Mouse (Mus musculus): ENCODE results near the gene Ccl17. TPM values are rescaled to one million over a fixed set of nuclear protein-coding genes. Genes with fewer than 3 reads are reported as not detected.

Ccl17 gene
- total RNA-seq, 2 experiments from 2014 or later = 8.6 to 9.3 TPM

Other genes starting within 250 kb of the Ccl17 start
- gene Rspry1, start 208.5 kb upstream of the Ccl17 start, total RNA-seq (2021) = 10 to 100 TPM; 26.6 to 30.3 TPM
- gene Fam192a, start 208.5 kb upstream of the Ccl17 start, total RNA-seq (2021) = 10 to 100 TPM; 37.2 to 44.9 TPM
- 100 to 1,000 TPM; 157 to 158 TPM for gene Arl2bp, start 143.9 kb upstream of the Ccl17 start, total RNA-seq (2021)
- gene Pllp, start 114.2 kb upstream of the Ccl17 start, total RNA-seq (2021) = 10 to 100 TPM; 37.5 to 40.2 TPM
- gene Ccl22, start 64.9 kb upstream of the Ccl17 start, total RNA-seq (2021) = under 1 TPM in 1 of 2 experiments, not detected in 1; 0.21 TPM
- 100 to 1,000 TPM; 749 to 762 TPM for gene Cx3cl1, start 38.4 kb upstream of the Ccl17 start, total RNA-seq (2021)
- gene Coq9, start 27.9 kb downstream of the Ccl17 start, total RNA-seq (2021) = 10 to 100 TPM; 82.4 to 94.4 TPM
- gene Ciapin1, start 27.9 kb downstream of the Ccl17 start, total RNA-seq (2021) = 10 to 100 TPM; 67.9 to 74.1 TPM
- 10 to 100 TPM; 67.4 to 76.6 TPM for gene Polr2c, start 47.0 kb downstream of the Ccl17 start, total RNA-seq (2021)
- 10 to 100 TPM; 23.2 to 25.6 TPM for gene Dok4, start 65.9 kb downstream of the Ccl17 start, total RNA-seq (2021)
- gene Ccdc102a, start 107.6 kb downstream of the Ccl17 start, total RNA-seq (2021) = 1 to 10 TPM; 1.5 to 1.7 TPM
- gene Adgrg5, start 113.2 kb downstream of the Ccl17 start, total RNA-seq (2021) = not detected
- gene Adgrg1, start 164.3 kb downstream of the Ccl17 start, total RNA-seq (2021) = 10 to 100 TPM; 67.2 to 94.5 TPM
- gene Adgrg3, start 207.2 kb downstream of the Ccl17 start, total RNA-seq (2021) = under 1 TPM; 0.14 to 0.18 TPM
- gene Drc7, start 244.7 kb downstream of the Ccl17 start, total RNA-seq (2021) = 1 to 10 TPM; 1.0 to 1.4 TPM

Data from left cerebral cortex, postnatal 25 days (tissue).